ENCODE assay signal across 7 mouse cellular contexts in the genomic region with DNA sequence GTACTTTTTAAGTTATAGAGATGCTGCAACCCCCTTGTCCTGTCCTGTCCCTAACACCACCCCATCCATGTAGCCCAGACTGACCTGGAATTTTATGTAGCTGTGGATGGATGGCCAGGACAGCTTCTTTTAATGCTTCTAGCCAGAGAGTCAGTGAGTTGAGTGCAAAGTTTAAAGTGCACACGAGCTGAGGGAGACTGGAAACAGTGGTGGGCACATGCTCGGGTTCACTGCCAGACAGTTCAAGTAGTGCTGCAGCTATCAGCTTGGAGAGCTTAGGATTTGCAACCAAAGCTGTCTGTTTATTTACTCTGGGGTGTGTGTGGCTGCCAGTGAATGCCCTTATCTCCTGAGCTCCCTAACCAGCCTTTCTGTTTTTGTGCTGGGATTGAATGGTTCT. TPM values are rescaled to one million over a fixed set of nuclear protein-coding genes. Genes with fewer than 3 reads are reported as not detected.
DNase-seq lines count a peak whose midpoint lies in the region; ATAC-seq and TF ChIP-seq lines count a peak whose summit lies in the region.
"Not testable (repeated sequence)": the region's sequence is repeated elsewhere in the genome, so short reads cannot be mapped to it uniquely, and the experiment has no call there.

No protein-coding gene starts in this region.

- not testable (repeated sequence) for H3K4me1 ChIP-seq in kidney, adult 2 months (ENCODE audit: control insufficient read depth, insufficient read depth, low read length); liver, embryonic 14.5 days (replicated peaks; ENCODE audit: control insufficient read depth in 2 of 2, insufficient read depth in 2 of 2, low read length in 1 of 2)
- peaks cover 31% of the 10 kb centered on the region for H3K4me1 ChIP-seq in liver, embryonic 12.5 days
- H3K4me1 ChIP-seq in liver, embryonic 16.5 days (ENCODE audit: control insufficient read depth, low read depth, low read length): peaks cover 11% of the 10 kb centered on the region

- not testable (repeated sequence) for H3K36me3 ChIP-seq in kidney, adult 2 months (ENCODE audit: control insufficient read depth, insufficient read depth, low read length)
- peaks cover 50% of the 10 kb centered on the region for H3K36me3 ChIP-seq in liver, embryonic 12.5 days
- peaks cover 28% of the 10 kb centered on the region for H3K36me3 ChIP-seq in liver, embryonic 14.5 days (replicated peaks; ENCODE audit: control insufficient read depth, insufficient read depth, low read depth)
- peaks cover 12% of the 10 kb centered on the region for H3K36me3 ChIP-seq in liver, embryonic 16.5 days (ENCODE audit: control insufficient read depth, insufficient read depth)

- peak; percentile 2 for DNase-seq in heart, postnatal 4 days
- DNase-seq in kidney, adult 2 months: peak; percentile 69
- DNase-seq in kidney, postnatal 14 days: peak; percentile 29
- peak; percentile 51 to 54 for DNase-seq in kidney, postnatal 36 days
- DNase-seq in liver, embryonic 14.5 days (ENCODE audit: low read depth in 3 of 3, low spot score in 3 of 3): not testable (repeated sequence)

- H3K4me2 ChIP-seq in liver, embryonic 12.5 days: peak overlapping the region; percentile 80
- H3K4me2 ChIP-seq in liver, embryonic 14.5 days (ENCODE audit: low read depth): peak overlapping the region; percentile 18; the same call in 1 of the 2 replicates
- H3K4me2 ChIP-seq in liver, embryonic 16.5 days (ENCODE audit: low read depth, low read length): peak overlapping the region; percentile 12; the same call in 1 of the 2 replicates

- WGBS in kidney, adult 2 months: 72% methylated on average over 2 of the region's 2 CpGs
- 49% methylated on average over 2 of the region's 2 CpGs for WGBS in liver, embryonic 12.5 days (ENCODE audit: insufficient replicate concordance)
- WGBS in liver, embryonic 14.5 days (ENCODE audit: insufficient replicate concordance): 63% methylated on average over 2 of the region's 2 CpGs
- WGBS in liver, embryonic 16.5 days (ENCODE audit: insufficient replicate concordance): 54% methylated on average over 2 of the region's 2 CpGs

- H3K4me3 ChIP-seq in kidney, adult 2 months (ENCODE audit: insufficient read depth, low read depth, low read length); liver, embryonic 12.5 days; liver, embryonic 14.5 days (ENCODE audit: insufficient read depth in 1 of 2, low read depth in 2 of 2, low read length in 2 of 2); liver, embryonic 16.5 days (ENCODE audit: low read depth, low read length): not testable (repeated sequence)

- not testable (repeated sequence) for TF ChIP-seq CTCF in kidney, adult 2 months (conservative IDR thresholded peaks at IDR 0.05; ENCODE audit: insufficient read depth, insufficient read length, low read depth, low read length); liver, embryonic 14.5 days (IDR thresholded peaks at IDR 0.05; ENCODE audit: low read depth)

- H3K27ac ChIP-seq in kidney, adult 2 months (ENCODE audit: insufficient read depth, low read depth, low read length): peak overlapping the region; percentile 42; the same call in 1 of the 2 replicates
- H3K27ac ChIP-seq in liver, embryonic 12.5 days; liver, embryonic 14.5 days; liver, embryonic 16.5 days (ENCODE audit: low read length): not testable (repeated sequence)

- H3K9me3 ChIP-seq in liver, embryonic 12.5 days (replicated peaks); liver, embryonic 14.5 days (ENCODE audit: control insufficient read depth, low read length); liver, embryonic 16.5 days (replicated peaks; ENCODE audit: control insufficient read depth, low read length): not testable (repeated sequence)

- H3K27me3 ChIP-seq in kidney, adult 2 months (replicated peaks; ENCODE audit: control insufficient read depth, insufficient read depth, low read length); liver, embryonic 12.5 days (replicated peaks); liver, embryonic 14.5 days (ENCODE audit: control insufficient read depth, insufficient read depth, low read length); liver, embryonic 16.5 days (ENCODE audit: control insufficient read depth, insufficient read depth, low read depth, low read length): not testable (repeated sequence)

- not testable (repeated sequence) for TF ChIP-seq EP300 in liver, embryonic 14.5 days (IDR thresholded peaks at IDR 0.05; ENCODE audit: low read depth)

- TF ChIP-seq POLR2A in kidney, adult 2 months (IDR thresholded peaks at IDR 0.05; ENCODE audit: low read depth, low read length): not testable (repeated sequence)

- not testable (repeated sequence) for ATAC-seq in liver, embryonic 12.5 days; liver, embryonic 14.5 days (ENCODE audit: insufficient read depth); liver, embryonic 16.5 days (ENCODE audit: low read depth)

- H3K9ac ChIP-seq in liver, embryonic 12.5 days; liver, embryonic 16.5 days (ENCODE audit: low read depth, low read length): not testable (repeated sequence)
- 0 out of 2 replicates have a peak overlapping the region, but pooled peaks have one; percentile 34 for H3K9ac ChIP-seq in liver, embryonic 14.5 days (replicated peaks)

RNA-seq across cellular contexts. Expression of a gene that starts 2.6 kb away (rescaled TPM):
- total RNA-seq in heart, postnatal 4 days (2021): 10 to 100 TPM; 15.0 to 15.2 TPM
- polyA plus RNA-seq in kidney, adult 2 months (2012; rRNA removed): 1.3 and 1.5 TPM in 2 replicates
- polyA plus RNA-seq in liver, embryonic 12.5 days (2016; fragmentation: Nextera tagmentation; extraction: Ambion mirVana): 6.6 and 8.1 TPM in 2 replicates
- polyA plus RNA-seq in liver, embryonic 14.5 days (2012; rRNA removed): 12.2 and 13.8 TPM in 2 replicates
- 2.7 and 3.3 TPM in 2 replicates for polyA plus RNA-seq in liver, embryonic 14.5 days (2014; fragmentation: Nextera tagmentation; extraction: Ambion mirVana)
- 4.6 and 5.3 TPM in 2 replicates for polyA plus RNA-seq in liver, embryonic 16.5 days (2015; fragmentation: Nextera tagmentation; extraction: Ambion mirVana)

RNA-seq across cellular contexts. Expression of a gene that starts 13.3 kb away (rescaled TPM):
- total RNA-seq in heart, postnatal 4 days (2021): 1 to 10 TPM; 9.9 to 10.0 TPM
- polyA plus RNA-seq in kidney, adult 2 months (2012; rRNA removed): 41.2 and 52.0 TPM in 2 replicates
- 2.7 TPM in 2 replicates for polyA plus RNA-seq in liver, embryonic 12.5 days (2016; fragmentation: Nextera tagmentation; extraction: Ambion mirVana)
- polyA plus RNA-seq in liver, embryonic 14.5 days (2012; rRNA removed): 6.3 and 6.4 TPM in 2 replicates
- 0.94 and 1.7 TPM in 2 replicates for polyA plus RNA-seq in liver, embryonic 14.5 days (2014; fragmentation: Nextera tagmentation; extraction: Ambion mirVana)
- 2.1 and 2.6 TPM in 2 replicates for polyA plus RNA-seq in liver, embryonic 16.5 days (2015; fragmentation: Nextera tagmentation; extraction: Ambion mirVana)

RNA-seq across cellular contexts. Expression of a gene that starts 19.9 kb away (rescaled TPM):
- total RNA-seq in heart, postnatal 4 days (2021): 100 to 1,000 TPM in 1 of 2 experiments, 10 to 100 TPM in 1; 97.2 to 106 TPM
- polyA plus RNA-seq in kidney, adult 2 months (2012; rRNA removed): 145 and 183 TPM in 2 replicates
- polyA plus RNA-seq in liver, embryonic 12.5 days (2016; fragmentation: Nextera tagmentation; extraction: Ambion mirVana): 119 and 129 TPM in 2 replicates
- polyA plus RNA-seq in liver, embryonic 14.5 days (2012; rRNA removed): 53.0 and 53.5 TPM in 2 replicates
- 82.5 and 86.8 TPM in 2 replicates for polyA plus RNA-seq in liver, embryonic 14.5 days (2014; fragmentation: Nextera tagmentation; extraction: Ambion mirVana)
- polyA plus RNA-seq in liver, embryonic 16.5 days (2015; fragmentation: Nextera tagmentation; extraction: Ambion mirVana): 73.9 and 80.2 TPM in 2 replicates

RNA-seq across cellular contexts. Expression of a gene that starts 21.5 kb away (rescaled TPM):
- total RNA-seq in heart, postnatal 4 days (2021): 10 to 100 TPM; 12.6 to 13.4 TPM
- polyA plus RNA-seq in kidney, adult 2 months (2012; rRNA removed): 14.8 and 16.8 TPM in 2 replicates
- 0.29 and 0.36 TPM in 2 replicates for polyA plus RNA-seq in liver, embryonic 12.5 days (2016; fragmentation: Nextera tagmentation; extraction: Ambion mirVana)
- 3.4 TPM in 2 replicates for polyA plus RNA-seq in liver, embryonic 14.5 days (2012; rRNA removed)
- polyA plus RNA-seq in liver, embryonic 14.5 days (2014; fragmentation: Nextera tagmentation; extraction: Ambion mirVana): 0.08 and 0.13 TPM in 2 replicates
- polyA plus RNA-seq in liver, embryonic 16.5 days (2015; fragmentation: Nextera tagmentation; extraction: Ambion mirVana): 0.21 and 0.33 TPM in 2 replicates

RNA-seq across cellular contexts. Expression of a gene that starts 53.5 kb away (rescaled TPM):
- 1 to 10 TPM; 3.9 to 5.5 TPM for total RNA-seq in heart, postnatal 4 days (2021)
- 6.5 and 10.0 TPM in 2 replicates for polyA plus RNA-seq in kidney, adult 2 months (2012; rRNA removed)
- 8.9 and 9.2 TPM in 2 replicates for polyA plus RNA-seq in liver, embryonic 12.5 days (2016; fragmentation: Nextera tagmentation; extraction: Ambion mirVana)
- polyA plus RNA-seq in liver, embryonic 14.5 days (2012; rRNA removed): 3.1 and 4.0 TPM in 2 replicates
- 2.6 and 3.4 TPM in 2 replicates for polyA plus RNA-seq in liver, embryonic 14.5 days (2014; fragmentation: Nextera tagmentation; extraction: Ambion mirVana)
- polyA plus RNA-seq in liver, embryonic 16.5 days (2015; fragmentation: Nextera tagmentation; extraction: Ambion mirVana): 5.0 and 5.5 TPM in 2 replicates

Comparison
In these comparisons a context has a peak if more than half of its experiments do, and no peak if none do; other contexts are left out.
1. H3K4me2 ChIP-seq: peak in every context shown above with its lines; median percentile 80 in liver, embryonic 12.5 days; 18 in liver, embryonic 14.5 days; 12 in liver, embryonic 16.5 days.